In genomic region chr6:115838745-115839144, GRCm38 (mm10) we compare ENCODE assay signal across 8 mouse cellular contexts. TPM values are rescaled to one million over a fixed set of nuclear protein-coding genes. Genes with fewer than 3 reads are reported as not detected.
DNase-seq lines count a peak whose midpoint lies in the region; ATAC-seq and TF ChIP-seq lines count a peak whose summit lies in the region.

No protein-coding gene starts in this region.

- no peak for TF ChIP-seq CTCF in hindbrain, postnatal 0 days (IDR thresholded peaks at IDR 0.05; ENCODE audit: low read depth)
- no peak for TF ChIP-seq CTCF in thymus, adult 2 months (IDR thresholded peaks at IDR 0.05; ENCODE audit: borderline replicate concordance, control insufficient read depth, extremely low read depth, insufficient read depth, low read length, poor library complexity)

- peak overlapping the region; percentile 30; the same call in 1 of the 2 replicates for H3K4me3 ChIP-seq in kidney, embryonic 14.5 days (ENCODE audit: low read length)
- 0 out of 2 replicates have a peak overlapping the region, but pooled peaks have one; percentile 29 for H3K4me3 ChIP-seq in embryonic facial prominence, embryonic 12.5 days
- peak overlapping the region; percentile 33 for H3K4me3 ChIP-seq in hindbrain, postnatal 0 days (ENCODE audit: low read length)
- peak overlapping the region; percentile 33 for H3K4me3 ChIP-seq in midbrain, embryonic 14.5 days (replicated peaks; ENCODE audit: low read depth, low read length)
- no peak overlapping the region for H3K4me3 ChIP-seq in thymus, adult 2 months (ENCODE audit: control insufficient read depth, insufficient read depth, low read length)

- WGBS in kidney, embryonic 14.5 days: 68% methylated on average over 5 of the region's 5 CpGs
- 61% methylated on average over 5 of the region's 5 CpGs for WGBS in embryonic facial prominence, embryonic 12.5 days
- 65% methylated on average over 5 of the region's 5 CpGs for WGBS in hindbrain, postnatal 0 days
- WGBS in midbrain, embryonic 14.5 days: 65% methylated on average over 5 of the region's 5 CpGs
- WGBS in thymus, adult 2 months: 89% methylated on average over 5 of the region's 5 CpGs

- H3K27me3 ChIP-seq in kidney, embryonic 14.5 days (ENCODE audit: control insufficient read depth, insufficient read depth, low read length): no peaks in the 10 kb centered on the region
- H3K27me3 ChIP-seq in embryonic facial prominence, embryonic 12.5 days: no peaks in the 10 kb centered on the region
- no peaks in the 10 kb centered on the region for H3K27me3 ChIP-seq in hindbrain, postnatal 0 days (ENCODE audit: insufficient read depth, low read length)
- H3K27me3 ChIP-seq in midbrain, embryonic 14.5 days (ENCODE audit: control insufficient read depth, insufficient read depth, low read length): no peaks in the 10 kb centered on the region
- H3K27me3 ChIP-seq in thymus, adult 2 months (ENCODE audit: control insufficient read depth, insufficient read depth, low read length): no peaks in the 10 kb centered on the region

- peak; percentile 63 for ATAC-seq in kidney, embryonic 14.5 days (ENCODE audit: low FRiP score, low TSS enrichment)
- no peak for ATAC-seq in embryonic facial prominence, embryonic 12.5 days (ENCODE audit: insufficient number of reproducible peaks, insufficient read depth, low FRiP score, low TSS enrichment)
- 0 out of 2 replicates have a peak, but pooled peaks have one; percentile 5 for ATAC-seq in hindbrain, postnatal 0 days
- ATAC-seq in midbrain, embryonic 14.5 days (ENCODE audit: low FRiP score, low TSS enrichment): no peak

- H3K4me2 ChIP-seq in kidney, embryonic 14.5 days (replicated peaks; ENCODE audit: low read depth, low read length): peak overlapping the region; percentile 55
- peak overlapping the region; percentile 58 for H3K4me2 ChIP-seq in embryonic facial prominence, embryonic 12.5 days (replicated peaks)
- peak overlapping the region; percentile 55 for H3K4me2 ChIP-seq in hindbrain, postnatal 0 days (ENCODE audit: low read depth, low read length)
- H3K4me2 ChIP-seq in midbrain, embryonic 14.5 days (ENCODE audit: low read length): peak overlapping the region; percentile 68

- TF ChIP-seq POLR2A in thymus, adult 2 months (IDR thresholded peaks at IDR 0.05; ENCODE audit: control insufficient read depth, extremely low read depth, insufficient read depth, low read length, poor library complexity): no peak

- DNase-seq in kidney, adult 18-20 months: no peak
- DNase-seq in hindbrain, postnatal 0 days (ENCODE audit: low spot score): no peak
- no peak for DNase-seq in midbrain, embryonic 14.5 days
- no peak for DNase-seq in layer of hippocampus, adult 11-12 months (ENCODE audit: low spot score)
- no peak for DNase-seq in urinary bladder, adult 18-20 months (ENCODE audit: low spot score in 2 of 2)
- DNase-seq in thymus, adult 2 months: no peak

- no peak overlapping the region for H3K27ac ChIP-seq in kidney, embryonic 14.5 days (ENCODE audit: low read depth, low read length)
- H3K27ac ChIP-seq in embryonic facial prominence, embryonic 12.5 days: no peak overlapping the region
- 0 out of 2 replicates have a peak overlapping the region, but pooled peaks have one; percentile 2 for H3K27ac ChIP-seq in hindbrain, postnatal 0 days
- H3K27ac ChIP-seq in midbrain, embryonic 14.5 days (replicated peaks; ENCODE audit: low read depth, low read length): no peak overlapping the region
- no peak overlapping the region for H3K27ac ChIP-seq in thymus, adult 2 months (ENCODE audit: control insufficient read depth, insufficient read depth, low read length)

- no peaks in the 10 kb centered on the region for H3K4me1 ChIP-seq in kidney, embryonic 14.5 days (ENCODE audit: control insufficient read depth, insufficient read depth, low read length)
- no peaks in the 10 kb centered on the region for H3K4me1 ChIP-seq in embryonic facial prominence, embryonic 12.5 days
- H3K4me1 ChIP-seq in hindbrain, postnatal 0 days (ENCODE audit: insufficient read depth, low read length): no peaks in the 10 kb centered on the region
- H3K4me1 ChIP-seq in midbrain, embryonic 14.5 days (ENCODE audit: control insufficient read depth, insufficient read depth, low read length): peaks cover 7% of the 10 kb centered on the region; the same call in 1 of the 2 replicates
- peaks cover 10% of the 10 kb centered on the region for H3K4me1 ChIP-seq in thymus, adult 2 months (replicated peaks; ENCODE audit: control insufficient read depth, insufficient read depth, low read length)

- H3K9ac ChIP-seq in kidney, embryonic 14.5 days (ENCODE audit: low read depth, low read length): no peak overlapping the region
- H3K9ac ChIP-seq in embryonic facial prominence, embryonic 12.5 days: no peak overlapping the region
- H3K9ac ChIP-seq in hindbrain, postnatal 0 days (replicated peaks; ENCODE audit: low read length): no peak overlapping the region
- H3K9ac ChIP-seq in midbrain, embryonic 14.5 days (replicated peaks; ENCODE audit: low read length): 0 out of 2 replicates have a peak overlapping the region, but pooled peaks have one; percentile 9

- H3K36me3 ChIP-seq in kidney, embryonic 14.5 days (ENCODE audit: control insufficient read depth, insufficient read depth, low read length): peaks cover 15% of the 10 kb centered on the region
- peaks cover 18% of the 10 kb centered on the region for H3K36me3 ChIP-seq in embryonic facial prominence, embryonic 12.5 days
- peaks cover under 1% of the 10 kb centered on the region; the same call in 1 of the 2 replicates for H3K36me3 ChIP-seq in hindbrain, postnatal 0 days (ENCODE audit: insufficient read depth, low read length)
- H3K36me3 ChIP-seq in midbrain, embryonic 14.5 days (ENCODE audit: control insufficient read depth, insufficient read depth, low read length): peaks cover 14% of the 10 kb centered on the region; the same call in 1 of the 2 replicates
- peaks cover 7% of the 10 kb centered on the region for H3K36me3 ChIP-seq in thymus, adult 2 months (ENCODE audit: control insufficient read depth, insufficient read depth, low read length)

- H3K9me3 ChIP-seq in kidney, embryonic 14.5 days (ENCODE audit: control insufficient read depth, low read length): no peaks in the 10 kb centered on the region
- no peaks in the 10 kb centered on the region for H3K9me3 ChIP-seq in embryonic facial prominence, embryonic 12.5 days
- no peaks in the 10 kb centered on the region for H3K9me3 ChIP-seq in hindbrain, postnatal 0 days (ENCODE audit: low read length)
- H3K9me3 ChIP-seq in midbrain, embryonic 14.5 days (ENCODE audit: control insufficient read depth, low read length): no peaks in the 10 kb centered on the region

RNA-seq across cellular contexts. Expression of gene Efcab12, which starts 0.5 kb away (rescaled TPM):
- polyA plus RNA-seq in kidney, embryonic 14.5 days (2014; fragmentation: Nextera tagmentation; extraction: Ambion mirVana): 1.3 and 2.1 TPM in 2 replicates
- polyA plus RNA-seq in embryonic facial prominence, embryonic 12.5 days (2016; fragmentation: Nextera tagmentation; extraction: Ambion mirVana): 0.89 and 1.00 TPM in 2 replicates
- total RNA-seq in hindbrain, postnatal 0 days (2014; rRNA removed): 1.8 and 2.4 TPM in 2 replicates
- polyA plus RNA-seq in hindbrain, postnatal 0 days (2015; fragmentation: Nextera tagmentation; extraction: Ambion mirVana): 1.6 and 2.0 TPM in 2 replicates
- 2.5 and 3.2 TPM in 2 replicates for polyA plus RNA-seq in midbrain, embryonic 14.5 days (2014; fragmentation: Nextera tagmentation; extraction: Ambion mirVana)
- polyA plus RNA-seq in thymus, adult 2 months (2012; rRNA removed): 0.33 and 0.46 TPM in 2 replicates

RNA-seq across cellular contexts. Expression of gene Mbd4, which starts 14.4 kb away (rescaled TPM):
- 14.3 and 20.9 TPM in 2 replicates for polyA plus RNA-seq in kidney, embryonic 14.5 days (2014; fragmentation: Nextera tagmentation; extraction: Ambion mirVana)
- 28.4 and 28.8 TPM in 2 replicates for polyA plus RNA-seq in embryonic facial prominence, embryonic 12.5 days (2016; fragmentation: Nextera tagmentation; extraction: Ambion mirVana)
- total RNA-seq in hindbrain, postnatal 0 days (2014; rRNA removed): 2.9 and 3.8 TPM in 2 replicates
- polyA plus RNA-seq in hindbrain, postnatal 0 days (2015; fragmentation: Nextera tagmentation; extraction: Ambion mirVana): 5.6 and 6.5 TPM in 2 replicates
- 5.3 and 10.2 TPM in 2 replicates for polyA plus RNA-seq in midbrain, embryonic 14.5 days (2014; fragmentation: Nextera tagmentation; extraction: Ambion mirVana)
- polyA plus RNA-seq in thymus, adult 2 months (2012; rRNA removed): 9.0 and 10.5 TPM in 2 replicates

RNA-seq across cellular contexts. Expression of gene Ift122, which starts 14.5 kb away (rescaled TPM):
- 19.0 and 33.3 TPM in 2 replicates for polyA plus RNA-seq in kidney, embryonic 14.5 days (2014; fragmentation: Nextera tagmentation; extraction: Ambion mirVana)
- 30.7 and 33.4 TPM in 2 replicates for polyA plus RNA-seq in embryonic facial prominence, embryonic 12.5 days (2016; fragmentation: Nextera tagmentation; extraction: Ambion mirVana)
- 29.3 and 29.4 TPM in 2 replicates for total RNA-seq in hindbrain, postnatal 0 days (2014; rRNA removed)
- 19.2 and 19.7 TPM in 2 replicates for polyA plus RNA-seq in hindbrain, postnatal 0 days (2015; fragmentation: Nextera tagmentation; extraction: Ambion mirVana)
- 19.1 and 28.1 TPM in 2 replicates for polyA plus RNA-seq in midbrain, embryonic 14.5 days (2014; fragmentation: Nextera tagmentation; extraction: Ambion mirVana)
- polyA plus RNA-seq in thymus, adult 2 months (2012; rRNA removed): 7.6 and 8.8 TPM in 2 replicates

RNA-seq across cellular contexts. Expression of gene Rpl32, which starts 30.2 kb away (rescaled TPM):
- 2,535 and 3,306 TPM in 2 replicates for polyA plus RNA-seq in kidney, embryonic 14.5 days (2014; fragmentation: Nextera tagmentation; extraction: Ambion mirVana)
- 1,977 and 2,016 TPM in 2 replicates for polyA plus RNA-seq in embryonic facial prominence, embryonic 12.5 days (2016; fragmentation: Nextera tagmentation; extraction: Ambion mirVana)
- total RNA-seq in hindbrain, postnatal 0 days (2014; rRNA removed): 790 and 802 TPM in 2 replicates
- 1,119 and 1,169 TPM in 2 replicates for polyA plus RNA-seq in hindbrain, postnatal 0 days (2015; fragmentation: Nextera tagmentation; extraction: Ambion mirVana)
- 1,221 and 1,292 TPM in 2 replicates for polyA plus RNA-seq in midbrain, embryonic 14.5 days (2014; fragmentation: Nextera tagmentation; extraction: Ambion mirVana)
- polyA plus RNA-seq in thymus, adult 2 months (2012; rRNA removed): 874 and 910 TPM in 2 replicates

Comparison
In these comparisons a context has a peak if more than half of its experiments do, and no peak if none do; other contexts are left out.
1. ATAC-seq: peak in kidney, embryonic 14.5 days (single experiment) and hindbrain, postnatal 0 days (single experiment); none in embryonic facial prominence, embryonic 12.5 days (single experiment) and midbrain, embryonic 14.5 days (single experiment).
2. Peak in every context shown above with its lines, with median percentiles within 50 percentile points of each other: H3K4me2 ChIP-seq.